Mouse (Mus musculus) left cerebral cortex, adult 9 months (tissue): ENCODE results near the gene Tarbp2.

ENCODE experiments used
- DNase-seq, 2 experiments: peaks; one replicate each; pipeline ENCODE4 v3.0.0; 2022; ENCODE audit warnings: low spot score in 2 of 2

Tarbp2 gene

GRCm38 (mm10) chr15:102505770-102506463 lies 12.1 kb upstream of the Tarbp2 start:
- DNase-seq: no peak

GRCm38 (mm10) chr15:102506464-102506830 lies 11.5 kb upstream of the Tarbp2 start:
- no peak for DNase-seq

GRCm38 (mm10) chr15:102506864-102507263 lies 11.1 kb upstream of the Tarbp2 start:
- DNase-seq: no peak

- DNase-seq: no peak
These were observed 10.4 kb upstream of the Tarbp2 start for GRCm38 (mm10) chr15:102507561-102507960.

GRCm38 (mm10) chr15:102508336-102508735 lies 9.7 kb upstream of the Tarbp2 start:
- DNase-seq: no peak

GRCm38 (mm10) chr15:102510110-102510509 lies 7.9 kb upstream of the Tarbp2 start:
- DNase-seq: no peak

GRCm38 (mm10) chr15:102510590-102511284 lies 7.3 kb upstream of the Tarbp2 start:
- peak; percentile 78 to 86 for DNase-seq

GRCm38 (mm10) chr15:102511285-102511833 lies 6.6 kb upstream of the Tarbp2 start:
- no peak for DNase-seq

GRCm38 (mm10) chr15:102512010-102512409 lies 6.0 kb upstream of the Tarbp2 start:
- no peak for DNase-seq

GRCm38 (mm10) chr15:102512471-102512870 lies 5.5 kb upstream of the Tarbp2 start:
- DNase-seq: no peak

GRCm38 (mm10) chr15:102513004-102513403 lies 5.0 kb upstream of the Tarbp2 start:
- DNase-seq: no peak

GRCm38 (mm10) chr15:102515261-102515660 lies 2.7 kb upstream of the Tarbp2 start:
- no peak for DNase-seq

GRCm38 (mm10) chr15:102515791-102516190 lies 2.2 kb upstream of the Tarbp2 start:
- DNase-seq: no peak

GRCm38 (mm10) chr15:102516293-102516692 lies 1.7 kb upstream of the Tarbp2 start:
- peak in 1 of 2 experiments; percentile 47 for DNase-seq

GRCm38 (mm10) chr15:102516728-102517404 lies 1.1 kb upstream of the Tarbp2 start, which contains the start of gene Map3k12:
Gene Map3k12, minus strand, starts transcription at chr15:102517064.
- peak in 1 of 2 experiments; percentile 76 for DNase-seq

GRCm38 (mm10) chr15:102517631-102517975 lies 389 bp upstream of the Tarbp2 start:
- no peak for DNase-seq

GRCm38 (mm10) chr15:102518859-102519201 lies 838 bp downstream of the Tarbp2 start:
- DNase-seq: no peak

GRCm38 (mm10) chr15:102519211-102520141 lies 1.5 kb downstream of the Tarbp2 start:
- no peak for DNase-seq

- no peak for DNase-seq
These were observed 2.4 kb downstream of the Tarbp2 start for GRCm38 (mm10) chr15:102520416-102520815.

- no peak for DNase-seq
These were observed 3.5 kb downstream of the Tarbp2 start for GRCm38 (mm10) chr15:102521480-102521879.

- DNase-seq: peak in 1 of 2 experiments; percentile 86
These were observed 7.0 kb downstream of the Tarbp2 start, which contains the start of gene Npff for GRCm38 (mm10) chr15:102524892-102525485. Gene Npff, minus strand, starts transcription at chr15:102524942.
